Mouse (Mus musculus): ENCODE measurements around the gene Rnf38.

GRCm38 (mm10) chr4:44112741-44113140, 120.8 kb downstream of the Rnf38 start:
- TF ChIP-seq CTCF (IDR thresholded peaks at IDR 0.05; ENCODE audit: low read depth, low read length) (peak; percentile 59), POLR2A (IDR thresholded peaks at IDR 0.05; ENCODE audit: extremely low read depth, insufficient read depth, low read length) (no peak)
